Mouse (Mus musculus): ENCODE measurements around the gene Pigc.

The Pigc gene

DNA sequence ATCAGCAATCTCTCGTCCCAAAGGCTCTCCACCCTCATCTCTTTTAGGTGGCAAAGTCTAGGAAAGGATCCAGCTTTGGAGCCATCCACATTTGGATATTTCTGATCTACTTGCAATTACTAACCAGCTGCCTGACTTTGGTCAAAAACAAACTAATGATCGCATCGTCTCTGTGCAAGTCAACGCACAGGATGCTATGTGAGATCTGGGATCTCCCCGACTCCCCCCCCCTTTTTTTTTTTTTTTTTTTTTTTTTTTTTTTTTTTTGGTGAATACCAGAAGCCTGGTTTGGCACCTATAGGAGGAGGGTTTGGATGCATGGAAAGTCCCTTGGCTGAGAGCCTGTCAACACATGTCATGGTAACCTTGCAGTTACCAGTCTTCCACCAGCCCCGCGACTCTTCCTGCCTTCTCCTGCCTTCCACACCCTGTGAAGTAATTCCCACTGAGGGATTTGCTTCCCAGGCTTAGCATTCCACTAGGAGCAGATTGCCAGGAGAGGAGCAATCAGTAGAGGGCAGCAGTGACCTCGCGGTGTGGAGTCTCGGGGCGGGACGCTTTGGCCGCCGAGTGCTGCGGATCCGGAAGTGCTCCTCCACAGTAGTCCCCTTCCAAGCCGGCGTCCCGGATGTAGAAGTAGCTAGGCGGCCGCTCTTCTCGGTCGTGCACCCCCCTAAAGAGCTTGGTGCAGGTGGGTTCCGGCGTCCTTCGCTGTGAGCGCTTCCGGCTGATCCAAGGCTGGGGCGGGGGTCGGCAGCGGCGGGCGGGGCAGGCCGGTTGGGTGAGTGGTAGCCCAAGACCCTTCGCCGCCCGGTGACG is at the start of gene Pigc:
Pigc (plus strand) TSS at position 598 of the 819 bp plus-strand sequence.
- DNase-seq (ENCODE audit: extremely low read depth, insufficient read length, low spot score) = peak; percentile 95

DNA sequence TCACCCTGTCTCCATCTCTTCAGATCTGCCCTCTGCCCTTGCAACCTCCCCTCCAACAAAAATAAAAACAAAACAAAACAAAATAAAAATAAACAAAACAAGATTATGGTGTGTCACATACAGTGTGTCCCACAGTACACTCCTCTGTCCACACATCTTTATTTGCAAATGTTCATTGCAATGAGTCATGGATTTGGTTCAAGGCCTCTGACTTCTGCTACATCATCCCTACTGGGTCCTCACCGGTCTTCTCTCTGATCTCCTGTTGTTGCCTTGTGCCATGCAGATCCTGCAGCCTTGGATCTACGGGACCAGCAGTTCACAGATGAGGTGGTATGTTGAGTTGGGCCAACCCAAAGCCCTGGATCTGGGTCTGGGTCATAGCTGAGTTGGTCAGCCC is 49.4 kb upstream of the Pigc start:
- no peak for DNase-seq (ENCODE audit: extremely low read depth, insufficient read length, low spot score)

DNA sequence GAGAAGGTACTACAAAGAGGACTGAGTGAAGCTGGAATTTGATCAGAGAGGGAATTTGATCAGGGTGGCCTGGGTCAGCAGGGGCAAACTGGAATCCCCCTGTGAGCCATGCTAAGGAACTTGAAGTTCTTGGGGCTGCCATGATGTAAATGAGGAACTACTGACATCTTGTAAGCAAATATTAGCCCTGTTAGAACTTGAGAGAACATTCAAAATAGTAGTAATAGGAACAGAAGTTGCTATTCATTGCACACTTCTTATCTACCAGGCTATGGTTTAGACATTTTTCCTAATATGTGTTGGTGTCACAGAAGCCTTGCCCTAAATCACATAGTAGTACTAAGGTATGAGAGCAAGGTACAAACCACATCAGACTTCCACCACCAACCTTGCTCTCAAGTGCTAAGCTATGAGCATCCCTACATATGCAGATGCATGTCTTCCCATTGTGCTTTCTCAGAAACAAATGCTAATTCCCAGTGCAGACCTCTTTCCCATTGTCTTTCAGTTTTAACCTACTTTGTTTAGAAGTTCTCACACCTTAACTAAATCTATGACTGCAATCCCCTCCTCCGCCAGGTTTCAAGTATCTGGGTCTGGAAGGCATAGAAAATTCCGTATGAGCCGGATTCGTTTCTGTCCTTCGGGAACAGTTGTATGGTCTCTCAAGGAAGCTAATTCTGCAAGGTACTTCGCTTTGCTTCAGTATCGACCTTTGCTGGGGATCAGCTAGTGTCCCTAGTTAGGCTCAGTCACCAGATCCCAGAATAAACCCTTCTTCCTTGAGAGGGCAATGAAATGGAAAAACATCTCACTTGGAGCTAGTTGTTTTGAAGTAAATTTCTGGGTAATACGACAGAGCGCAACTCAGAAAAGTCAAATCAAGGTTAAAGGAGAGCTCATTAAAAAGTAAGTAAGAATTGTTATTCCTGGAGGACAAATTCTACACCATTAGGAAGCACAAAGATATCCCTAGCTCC is 48.2 kb upstream of the Pigc start:
- DNase-seq (ENCODE audit: extremely low read depth, insufficient read length, low spot score) = no peak

DNA sequence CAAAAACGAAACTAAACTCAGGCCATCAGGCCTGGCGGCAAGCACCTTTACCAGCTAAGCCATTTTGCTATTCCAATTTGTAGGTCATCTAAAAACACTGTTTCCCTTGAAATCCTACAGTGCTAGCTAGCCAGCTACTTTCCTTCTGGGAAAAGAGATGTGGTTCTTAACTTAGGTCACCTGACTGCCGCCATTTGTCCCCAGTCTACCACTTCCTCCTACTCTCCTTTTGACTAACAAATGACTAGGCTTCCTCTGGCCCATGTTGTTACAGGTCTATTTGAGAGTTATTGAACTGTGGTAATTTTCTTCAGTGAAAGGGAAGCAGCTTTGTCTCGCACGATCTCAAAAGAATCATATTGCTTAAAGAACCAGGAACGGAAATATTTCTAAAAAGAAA is 47.1 kb upstream of the Pigc start:
- no peak for DNase-seq (ENCODE audit: extremely low read depth, insufficient read length, low spot score)

DNA sequence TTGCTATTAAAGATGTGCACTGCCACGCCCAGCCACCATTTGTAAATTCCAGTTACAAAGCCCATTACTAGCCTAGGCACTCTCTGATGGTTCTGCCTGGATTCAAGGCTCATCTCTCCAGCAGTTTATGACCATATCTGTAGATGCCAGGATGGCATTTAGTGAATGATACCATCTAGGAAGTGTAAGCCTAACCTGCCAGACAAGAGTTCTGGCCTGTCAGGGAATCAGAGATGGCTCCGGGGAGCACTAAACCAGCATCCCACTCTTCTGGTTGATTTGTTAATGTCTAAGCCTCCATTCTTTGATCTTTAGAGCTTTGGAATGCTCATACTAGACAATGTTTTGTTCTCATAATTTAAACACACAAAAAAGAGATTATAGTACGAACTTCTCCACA is 44.7 kb upstream of the Pigc start:
- no peak for DNase-seq (ENCODE audit: extremely low read depth, insufficient read length, low spot score)

DNA sequence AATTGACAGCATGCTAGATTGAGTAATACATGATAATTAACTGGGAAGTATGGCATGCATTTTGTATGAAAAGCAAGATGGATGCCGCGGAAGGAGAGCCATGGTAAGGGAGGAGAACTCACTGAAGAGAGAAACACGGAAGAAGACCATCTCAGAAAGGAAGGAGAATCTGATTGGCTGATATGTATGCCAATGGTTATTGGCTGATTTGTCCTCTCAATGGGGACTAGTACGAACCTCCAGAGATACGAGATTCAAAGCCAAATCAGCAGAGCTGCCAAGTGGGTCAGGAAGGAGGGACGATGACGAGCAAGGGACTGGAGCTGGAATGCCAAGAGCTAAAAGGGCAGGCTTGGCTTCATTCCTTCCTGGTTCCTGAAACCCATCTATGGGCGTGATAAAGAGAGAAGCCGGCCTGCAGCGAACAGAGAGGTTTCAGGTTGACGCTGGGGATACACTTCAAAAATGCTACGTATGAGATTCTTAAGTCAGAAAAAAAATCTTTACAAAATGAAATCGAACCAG is 43.6 kb upstream of the Pigc start:
- DNase-seq (ENCODE audit: extremely low read depth, insufficient read length, low spot score) = no peak

DNA sequence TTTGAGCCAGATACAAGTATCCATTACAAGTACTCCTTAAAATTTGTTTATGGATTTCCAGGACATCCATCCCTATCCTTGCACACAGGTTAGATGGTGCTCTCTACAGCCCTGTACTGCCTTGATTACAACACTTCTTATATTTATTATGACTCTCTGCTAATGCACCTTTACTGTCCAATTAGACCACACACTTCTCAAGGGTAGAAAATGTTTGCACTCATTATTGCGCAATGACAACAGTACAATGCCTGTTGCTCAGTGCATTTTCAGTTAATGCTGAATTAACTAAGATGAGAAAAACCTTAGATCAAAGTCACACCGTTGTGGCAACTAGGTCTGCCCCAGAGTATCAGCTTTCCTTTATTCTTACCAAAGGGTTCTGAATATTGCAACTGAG is 41.0 kb upstream of the Pigc start:
- no peak for DNase-seq (ENCODE audit: extremely low read depth, insufficient read length, low spot score)

DNA sequence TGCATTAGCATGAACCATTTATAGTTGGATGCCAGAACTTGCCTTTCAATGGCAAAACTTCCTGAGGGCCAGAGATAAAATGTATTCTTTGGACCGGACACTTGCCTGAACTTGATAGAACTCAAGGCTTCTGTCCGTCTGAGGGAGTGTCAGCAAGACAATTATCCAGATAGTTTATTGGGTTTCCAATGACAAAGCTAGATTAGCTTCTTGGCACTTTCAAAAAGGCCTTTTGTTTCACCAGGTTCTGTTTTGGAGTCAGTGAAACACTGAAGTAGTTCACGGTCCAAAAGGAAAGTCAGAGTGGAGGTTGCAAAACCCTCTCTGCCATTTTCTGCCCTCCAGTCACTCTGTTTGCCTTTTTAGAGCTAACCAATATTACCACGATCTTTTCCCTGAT is 37.7 kb upstream of the Pigc start:
- no peak for DNase-seq (ENCODE audit: extremely low read depth, insufficient read length, low spot score)

DNA sequence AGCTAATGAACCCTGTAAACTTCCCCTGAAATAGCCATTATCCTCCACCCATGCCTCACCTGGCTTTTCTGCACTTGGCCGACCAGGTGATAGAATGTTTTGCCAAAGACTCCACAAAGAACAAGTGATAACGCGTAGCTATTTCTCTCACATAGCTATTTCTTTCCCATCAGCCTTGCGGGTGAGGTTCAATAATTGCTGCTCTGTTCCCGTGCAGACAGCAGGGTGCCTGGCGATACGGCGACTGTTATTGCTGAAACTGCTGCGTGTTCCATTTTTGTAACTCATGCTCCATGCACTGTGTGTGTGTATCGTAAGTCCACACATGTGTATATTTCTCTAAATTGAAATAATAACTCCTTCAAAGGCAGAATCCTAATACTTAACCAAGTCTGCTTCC is 37.2 kb upstream of the Pigc start:
- no peak for DNase-seq (ENCODE audit: extremely low read depth, insufficient read length, low spot score)

DNA sequence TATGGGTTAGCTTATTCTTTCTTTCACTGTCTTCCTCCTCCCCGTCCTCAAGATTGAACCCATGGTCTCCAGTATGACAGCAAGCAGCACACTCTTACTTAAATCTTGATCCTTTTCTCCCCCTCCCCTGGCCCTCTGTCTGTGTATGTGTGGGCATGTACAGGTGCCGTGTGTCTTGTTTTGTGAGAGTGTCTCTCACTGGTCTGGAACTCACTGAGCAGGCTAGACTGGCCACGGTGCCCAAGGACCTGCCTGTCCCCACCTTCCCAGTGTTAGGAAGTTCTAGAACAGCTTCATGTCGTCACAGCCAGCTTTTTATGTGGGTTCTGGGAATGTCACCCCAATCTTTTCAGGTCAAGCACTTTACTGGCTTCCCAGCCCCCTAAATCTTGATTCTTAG is 36.7 kb upstream of the Pigc start:
- DNase-seq (ENCODE audit: extremely low read depth, insufficient read length, low spot score) = no peak

DNA sequence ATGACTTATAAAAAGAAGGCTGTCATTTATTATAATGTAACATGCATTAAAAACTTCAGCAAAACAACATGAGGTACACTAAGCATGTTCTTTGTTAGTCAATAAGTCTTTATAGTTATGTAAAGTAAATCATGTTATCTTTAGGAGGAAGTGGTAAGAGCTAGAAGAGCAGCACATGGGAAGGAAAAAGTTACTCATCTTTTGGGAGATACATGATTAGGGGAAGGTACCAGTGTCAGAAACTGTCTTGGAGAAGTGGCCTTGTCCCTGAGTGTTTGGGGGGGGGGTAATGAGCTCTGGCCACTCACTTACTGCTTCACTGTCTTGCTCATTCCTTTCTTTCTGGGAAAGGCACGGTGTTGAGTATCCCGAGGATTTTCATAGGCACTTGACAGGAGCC is 26.9 kb upstream of the Pigc start:
- DNase-seq (ENCODE audit: extremely low read depth, insufficient read length, low spot score) = no peak

DNA sequence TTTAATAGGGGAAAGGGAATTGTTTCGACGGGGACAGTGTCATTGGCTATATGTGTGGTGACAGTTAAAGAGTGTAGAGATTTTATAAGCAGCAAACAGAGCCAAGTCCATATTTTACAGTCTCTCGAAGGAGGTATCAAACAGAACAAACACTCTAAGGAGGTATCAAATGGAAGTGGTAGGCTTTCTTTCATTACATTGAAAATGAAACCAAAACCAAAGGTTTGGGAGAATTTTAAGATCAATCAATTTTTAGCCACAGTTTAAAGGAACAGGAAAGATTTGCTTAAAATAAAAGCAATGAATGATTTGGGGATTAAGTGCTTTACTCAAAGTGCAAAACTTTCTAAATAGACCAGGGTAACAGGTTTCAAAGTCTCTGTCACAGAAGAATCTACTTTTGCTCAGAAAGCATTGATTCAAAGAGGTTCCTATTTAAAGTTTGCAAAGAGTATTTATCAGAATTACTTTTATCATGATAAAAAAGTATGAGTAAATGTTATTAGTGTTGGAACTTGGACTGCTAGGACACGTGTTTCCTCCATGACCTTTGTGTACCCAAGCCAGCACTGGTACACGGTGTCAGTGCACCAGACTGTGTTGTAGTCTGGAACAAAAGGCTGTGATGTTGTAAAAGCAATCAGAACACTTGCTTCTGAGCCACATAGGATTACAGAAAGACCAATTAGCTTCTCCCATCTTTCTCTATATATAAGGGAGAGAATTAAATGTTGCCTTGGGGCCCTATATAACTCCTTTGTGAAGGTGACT is 17.8 kb upstream of the Pigc start:
- no peak for DNase-seq (ENCODE audit: extremely low read depth, insufficient read length, low spot score)

DNA sequence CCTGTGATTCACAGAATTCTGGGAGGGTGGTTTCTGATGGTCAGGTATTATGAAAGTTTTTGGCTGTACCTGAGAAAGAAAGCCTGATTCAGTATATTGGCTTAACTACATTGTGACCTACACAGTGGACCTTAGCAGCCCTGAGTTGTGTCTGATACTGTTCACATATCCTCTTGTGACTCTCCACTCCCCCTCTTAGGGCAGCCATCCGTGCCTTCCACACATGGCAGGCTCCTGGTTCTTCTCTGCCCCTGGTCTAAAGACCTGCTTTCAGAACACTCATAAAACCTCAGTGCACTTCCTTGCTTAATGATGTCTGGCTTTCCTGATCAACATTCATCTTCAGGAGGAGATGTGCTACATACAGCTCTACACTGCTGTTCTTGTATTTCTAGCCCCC is 16.4 kb upstream of the Pigc start:
- no peak for DNase-seq (ENCODE audit: extremely low read depth, insufficient read length, low spot score)

DNA sequence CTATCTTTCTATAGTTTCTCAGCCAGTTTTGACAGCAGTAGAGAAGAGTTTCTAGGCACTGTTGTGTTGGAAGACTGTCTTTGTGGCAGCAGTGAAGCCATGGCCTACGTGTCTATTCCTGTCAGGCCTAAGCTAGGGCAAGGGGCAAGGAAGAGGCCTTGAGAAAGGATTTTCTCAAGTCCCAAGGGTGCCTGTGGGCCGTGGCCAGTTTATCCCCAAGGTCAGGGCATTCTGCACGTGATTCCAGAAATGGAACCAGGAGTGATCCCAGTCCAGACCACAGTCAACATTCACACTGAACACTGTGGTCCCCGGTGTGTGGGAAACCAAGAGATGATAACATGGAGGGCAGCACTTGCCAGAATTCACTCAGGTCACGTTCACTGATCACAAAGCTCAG is 13.1 kb upstream of the Pigc start:
- DNase-seq (ENCODE audit: extremely low read depth, insufficient read length, low spot score) = no peak

DNA sequence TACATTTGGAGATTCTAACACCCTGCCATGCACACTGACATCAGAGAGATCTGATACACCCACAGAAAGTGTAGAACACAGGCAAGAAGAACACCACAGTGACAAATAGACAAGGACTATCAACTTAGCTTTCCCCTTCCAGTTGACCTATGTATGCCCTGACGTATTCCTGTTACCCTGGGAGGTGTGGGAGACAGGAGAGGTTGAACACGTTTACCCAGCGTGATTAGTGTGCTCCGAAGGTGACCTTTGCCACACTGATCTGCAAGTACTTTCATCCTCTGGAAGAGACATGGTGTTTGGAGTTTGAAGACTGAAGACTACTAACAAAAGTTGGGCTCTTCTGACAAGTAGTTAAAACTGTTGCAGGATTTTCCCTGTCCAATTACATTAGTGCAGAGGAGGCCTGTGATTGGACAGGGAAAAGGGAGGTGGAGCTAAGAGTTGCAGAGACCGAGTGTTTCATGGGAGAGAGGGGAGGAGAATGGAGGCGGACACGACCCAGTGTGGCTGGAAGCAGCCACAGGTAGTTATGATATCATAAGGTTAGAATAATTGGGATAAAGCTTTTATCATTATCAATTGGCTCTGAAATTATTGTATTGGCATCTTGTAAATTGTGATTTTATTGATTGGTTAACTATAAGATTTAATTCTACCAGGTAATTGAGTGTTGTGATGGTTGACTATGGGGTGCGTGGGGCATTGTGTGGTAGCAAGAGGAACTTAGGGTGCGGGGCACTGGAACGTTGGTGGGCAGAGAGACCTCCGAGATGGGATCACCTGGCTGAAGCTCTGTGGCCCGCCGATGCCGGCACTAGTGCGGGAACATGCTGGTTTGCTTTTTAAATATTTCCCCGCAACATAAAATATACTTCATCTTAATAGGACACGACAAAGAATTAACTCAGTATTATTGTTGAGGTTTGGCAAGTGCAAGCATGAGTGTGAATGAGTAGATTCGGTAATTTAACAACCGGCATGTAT is 10.7 kb upstream of the Pigc start:
- DNase-seq (ENCODE audit: extremely low read depth, insufficient read length, low spot score) = no peak

DNA sequence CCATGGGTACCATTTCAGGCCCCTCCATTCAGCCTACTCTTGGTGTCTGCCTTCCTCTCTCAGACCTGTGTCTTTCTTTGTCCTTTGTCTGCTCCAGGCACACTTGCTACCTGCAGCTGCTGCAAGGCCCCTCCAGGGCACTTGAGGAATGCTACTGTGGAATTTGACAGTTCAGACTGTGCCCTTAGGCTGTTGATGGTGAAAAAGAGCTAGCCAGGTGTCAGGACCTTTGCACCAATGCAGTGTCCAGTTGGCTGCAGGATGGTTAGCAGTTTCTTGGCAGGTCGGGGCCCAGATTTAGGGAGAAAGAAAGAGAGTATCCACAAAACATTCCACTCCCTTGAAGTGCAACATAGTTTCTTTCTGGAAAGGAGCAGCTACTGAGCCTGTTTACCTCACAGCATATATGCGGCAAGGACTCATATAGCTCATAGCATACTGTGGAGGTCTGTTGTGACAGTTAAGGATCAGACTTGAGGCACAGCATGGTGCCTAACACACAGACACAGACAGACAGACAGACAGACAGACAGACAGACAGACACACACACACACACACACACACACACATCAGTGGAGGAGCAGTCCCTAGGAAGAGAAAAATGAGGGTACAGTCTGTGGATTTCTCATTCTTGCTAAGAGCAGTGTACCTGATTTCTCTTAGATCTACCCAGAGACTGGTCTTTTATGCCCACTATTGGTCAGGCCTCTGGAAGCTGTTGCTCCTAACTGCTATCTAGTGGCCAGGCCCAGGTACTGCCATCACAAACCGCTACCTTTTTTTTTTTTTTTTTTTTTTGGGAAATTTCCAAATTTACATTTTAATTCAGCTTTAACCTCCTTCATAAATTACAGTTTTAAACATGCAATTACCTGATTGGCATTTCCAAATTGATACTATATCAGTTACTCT is 6.3 kb upstream of the Pigc start:
- DNase-seq (ENCODE audit: extremely low read depth, insufficient read length, low spot score) = no peak

DNA sequence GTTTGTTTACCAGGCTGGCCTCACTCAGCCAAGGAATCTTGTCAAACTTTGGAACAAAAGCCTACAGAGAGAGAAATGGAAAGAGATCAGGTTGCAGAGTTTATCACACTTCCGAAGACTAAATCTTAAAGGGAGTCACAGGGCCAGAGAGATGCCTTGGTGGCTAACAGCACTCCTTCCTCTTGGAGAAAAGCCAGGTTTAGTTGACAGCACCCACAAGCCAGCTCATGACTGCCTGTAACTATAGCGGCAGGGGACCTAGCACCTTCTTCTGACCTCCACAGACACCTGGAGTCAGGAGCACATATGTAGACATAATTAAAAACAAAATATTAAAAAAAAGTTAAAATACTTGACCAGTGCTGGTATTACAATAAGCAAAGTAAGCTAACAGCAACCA is 1.1 kb upstream of the Pigc start:
- no peak for DNase-seq (ENCODE audit: extremely low read depth, insufficient read length, low spot score)

DNA sequence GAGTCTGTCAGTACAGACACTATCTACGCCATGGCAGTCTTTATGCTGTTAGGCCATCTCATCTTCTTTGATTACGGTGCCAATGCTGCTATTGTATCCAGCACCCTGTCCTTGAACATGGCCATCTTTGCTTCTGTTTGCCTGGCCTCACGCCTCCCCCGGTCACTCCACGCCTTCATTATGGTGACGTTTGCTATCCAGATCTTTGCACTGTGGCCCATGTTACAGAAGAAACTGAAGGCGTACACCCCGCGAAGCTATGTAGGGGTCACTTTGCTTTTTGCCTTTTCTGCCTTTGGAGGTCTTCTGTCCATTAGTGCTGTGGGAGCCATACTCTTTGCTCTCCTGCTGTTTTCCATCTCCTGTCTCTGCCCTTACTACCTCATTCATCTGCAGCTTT is 1.9 kb downstream of the Pigc start:
- DNase-seq (ENCODE audit: extremely low read depth, insufficient read length, low spot score) = no peak

DNA sequence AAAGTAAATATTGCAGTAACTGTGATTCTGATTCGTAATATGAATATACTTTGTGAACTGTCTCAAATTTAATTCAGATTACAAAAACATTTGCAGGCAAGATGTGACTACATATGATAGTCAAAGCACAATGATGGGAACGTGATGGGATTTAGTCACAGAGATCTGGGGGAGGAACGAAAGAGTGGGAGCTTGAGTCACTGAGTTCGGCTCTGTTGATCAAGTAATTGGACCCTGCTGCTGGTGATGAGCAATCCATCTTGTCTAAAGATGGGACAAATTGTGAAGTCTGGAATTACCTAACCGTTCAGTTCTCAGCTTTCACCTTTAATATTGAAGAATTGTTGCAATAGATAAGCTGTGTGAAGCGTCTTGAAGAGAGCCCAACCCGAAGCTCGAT is 3.2 kb downstream of the Pigc start:
- no peak for DNase-seq (ENCODE audit: extremely low read depth, insufficient read length, low spot score)
